Mouse (Mus musculus) hindbrain, embryonic 14.5 days (tissue): ENCODE data around the gene Lrp1. TPM values are rescaled to one million over a fixed set of nuclear protein-coding genes. Genes with fewer than 3 reads are reported as not detected.
A peak's percentile ranks its signal among the peaks of the same experiment; 100 is the strongest.

Source experiments
- ATAC-seq: fragments of 200-750 bp; cut with Nextera tagmentation; 2 replicates; pipeline ENCODE4 v1.8.0; 2017; ENCODE audit warnings: moderate number of reproducible peaks, mild to moderate bottlenecking, moderate TSS enrichment, moderate library complexity; ENCODE audit not compliant: low FRiP score
- DNase-seq: peaks from one replicate; pipeline ENCODE4 v3.0.0-alpha.2; 2015; ENCODE audit warnings: low spot score
- H3K27ac ChIP-seq: fragments of 300-500 bp; sonication (generic); 2 replicates; pipeline ENCODE4 v1.5.1; 2014; ENCODE audit warnings: mild to moderate bottlenecking, moderate library complexity
- H3K27me3 ChIP-seq: fragments of 300-500 bp; sonication (generic); 2 replicates; pipeline ENCODE4 v1.6.1; 2014; ENCODE audit warnings: mild to moderate bottlenecking, low read length, mixed read lengths; ENCODE audit not compliant: control insufficient read depth, insufficient read depth
- H3K36me3 ChIP-seq: fragments of 300-500 bp; sonication (generic); replicated peaks from 2 replicates; pipeline ENCODE4 v1.6.1; 2014; ENCODE audit not compliant: control insufficient read depth, insufficient read depth
- H3K4me1 ChIP-seq: fragments of 300-500 bp; sonication (generic); replicated peaks from 2 replicates; pipeline ENCODE4 v1.6.1; 2014; ENCODE audit warnings: antibody characterized with exemption, low read length, mixed read lengths; ENCODE audit not compliant: control insufficient read depth, insufficient read depth
- H3K4me2 ChIP-seq: fragments of 300-500 bp; sonication (generic); replicated peaks from 2 replicates; pipeline ENCODE4 v1.6.1; 2014; ENCODE audit warnings: mild to moderate bottlenecking, moderate library complexity
- H3K4me3 ChIP-seq: fragments of 300-500 bp; sonication (generic); replicated peaks from 2 replicates; pipeline ENCODE4 v1.5.1; 2014; ENCODE audit warnings: mild to moderate bottlenecking, low read length
- H3K9ac ChIP-seq: fragments of 300-500 bp; sonication (generic); 2 replicates; pipeline ENCODE4 v1.6.1; 2014
- H3K9me3 ChIP-seq: fragments of 300-500 bp; sonication (generic); 2 replicates; pipeline ENCODE4 v1.6.1; 2016; ENCODE audit warnings: low read length; ENCODE audit not compliant: control insufficient read depth
- WGBS: fragments of 180-500 bp; shearing (Covaris S2); extraction: QIAGEN DNeasy Blood & Tissue Kit; methylation state at CpG from one replicate; pipeline ENCODE4 v1.1.7; 2014; 5-methylcytosine and 5-hydroxymethylcytosine counted together
- polyA plus RNA-seq: library from polyadenylated mRNA; unstranded; fragments of >200 nt; fragmentation: Nextera tagmentation; extraction: Ambion mirVana; gene quantifications from 2 replicates; pipeline ENCODE4 v1.2.1, GENCODE M21; 2014

Gene Lrp1
- polyA plus RNA-seq, 1 experiment from 2014 or later, result 118 TPM

DNA sequence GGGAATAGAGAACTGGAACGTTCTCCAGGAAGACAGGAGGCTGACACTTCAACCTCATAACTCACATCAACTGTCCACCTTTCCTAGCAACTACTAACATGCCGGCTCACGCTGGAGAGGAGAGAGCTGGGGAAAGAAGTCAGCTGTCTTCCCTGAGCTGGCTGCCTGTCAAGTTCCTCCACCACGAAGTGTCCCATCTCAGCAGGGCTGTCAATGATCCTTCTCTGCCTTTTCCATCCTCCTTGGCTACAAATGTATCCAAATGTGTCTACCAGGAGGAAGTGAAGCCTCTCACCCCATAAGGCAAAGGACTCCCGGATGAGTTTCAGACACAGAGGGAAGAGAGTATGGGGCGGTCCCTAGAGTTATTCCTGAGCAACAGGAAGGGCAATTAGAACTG, 2.8 kb downstream of the Lrp1 start:
- no peaks in the 10 kb centered on the region for H3K27me3 ChIP-seq
- ATAC-seq (no peak), DNase-seq (no peak)
- H3K27ac ChIP-seq, result no peak overlapping the region
- peak overlapping the region; percentile 98 for H3K4me2 ChIP-seq
- H3K9ac ChIP-seq, result peak overlapping the region; percentile 84; the same call in 1 of the 2 replicates
- 44% methylated on average over 6 of the region's 6 CpGs for WGBS
- H3K9me3 ChIP-seq, result no peaks in the 10 kb centered on the region
- H3K4me3 ChIP-seq, result peak overlapping the region; percentile 92; the same call in 1 of the 2 replicates
- H3K36me3 ChIP-seq, result peaks cover 10% of the 10 kb centered on the region; the same call in 1 of the 2 replicates
- peaks cover 65% of the 10 kb centered on the region for H3K4me1 ChIP-seq

DNA sequence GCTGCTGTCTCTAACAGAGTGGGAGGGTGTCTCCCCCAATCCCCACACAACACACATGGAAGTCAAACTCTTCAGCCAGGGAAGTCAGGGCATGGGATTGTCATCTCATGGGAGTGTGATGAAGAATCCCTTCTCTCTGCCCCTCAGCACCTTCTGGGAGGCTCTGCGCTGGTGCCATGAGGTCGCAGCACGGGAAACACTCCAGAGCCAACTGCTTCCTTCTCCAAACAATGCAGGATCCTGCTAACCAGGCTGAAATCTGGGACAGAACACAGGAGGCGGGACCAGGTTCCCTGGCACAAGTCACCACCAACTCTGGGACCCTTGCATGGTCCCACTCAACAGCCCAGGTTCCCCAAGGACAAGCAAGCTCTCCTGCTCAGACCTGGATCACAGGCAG, 3.7 kb downstream of the Lrp1 start:
- Histone ChIP-seq H3K27me3 (no peaks in the 10 kb centered on the region), H3K4me2 (peak overlapping the region; percentile 98), H3K27ac (no peak overlapping the region), H3K9ac (peak overlapping the region; percentile 40; the same call in 1 of the 2 replicates), H3K4me1 (peaks cover 64% of the 10 kb centered on the region), H3K9me3 (no peaks in the 10 kb centered on the region), H3K36me3 (peaks cover 18% of the 10 kb centered on the region), H3K4me3 (no peak overlapping the region)
- WGBS, result 51% methylated on average over 4 of the region's 4 CpGs
- no peak for ATAC-seq
- DNase-seq, result no peak

DNA sequence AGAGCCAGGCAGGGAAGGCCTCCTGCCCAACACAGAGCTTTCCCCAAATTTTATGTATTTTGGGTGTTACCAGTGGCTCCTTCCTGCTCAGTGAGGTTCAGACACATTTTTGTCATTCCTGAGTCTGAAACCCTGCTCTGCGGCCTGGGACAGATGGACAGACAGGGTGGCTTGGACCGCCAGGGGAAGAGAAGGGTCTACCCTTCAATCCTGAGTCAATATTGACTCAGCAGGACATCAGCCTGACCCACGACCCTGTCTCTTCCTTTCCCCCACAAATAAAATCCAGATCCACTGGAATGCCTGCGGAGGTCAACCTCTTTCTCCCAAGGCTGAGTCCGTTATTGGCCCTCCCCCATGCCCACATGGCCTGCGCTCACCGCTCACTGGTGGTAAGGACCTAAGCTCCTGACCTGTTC, 4.7 kb downstream of the Lrp1 start:
- H3K9me3 ChIP-seq, result no peaks in the 10 kb centered on the region
- peak overlapping the region; percentile 98; the same call in 1 of the 2 replicates for H3K4me2 ChIP-seq
- H3K4me3 ChIP-seq, result no peak overlapping the region
- DNase-seq (no peak), ATAC-seq (no peak)
- H3K4me1 ChIP-seq, result peaks cover 57% of the 10 kb centered on the region
- H3K36me3 ChIP-seq, result peaks cover 28% of the 10 kb centered on the region
- no peak overlapping the region for H3K9ac ChIP-seq
- no peaks in the 10 kb centered on the region for H3K27me3 ChIP-seq
- WGBS, result 42% methylated on average over 7 of the region's 7 CpGs
- H3K27ac ChIP-seq, result no peak overlapping the region

DNA sequence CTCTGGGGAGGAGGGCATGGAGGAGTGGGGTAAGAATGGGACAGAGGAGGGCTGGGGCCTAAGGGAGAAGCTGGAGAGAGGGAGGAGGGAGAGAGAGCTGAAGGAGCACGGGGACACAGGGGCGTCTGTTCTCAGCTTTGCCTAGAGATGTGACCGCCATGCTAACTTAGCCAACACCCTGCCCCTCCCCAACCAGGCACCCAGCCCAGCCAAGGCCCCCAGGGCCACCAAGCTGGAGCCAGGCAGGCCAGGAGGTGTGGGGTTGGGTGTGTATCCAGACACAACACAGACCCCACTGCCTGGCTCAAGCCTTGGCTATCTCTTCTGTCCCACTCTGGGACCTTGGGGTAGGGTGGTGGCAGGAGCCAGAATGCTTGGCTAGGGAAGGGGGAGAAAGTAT, 5.4 kb downstream of the Lrp1 start:
- Histone ChIP-seq H3K27me3 (no peaks in the 10 kb centered on the region), H3K36me3 (peaks cover 33% of the 10 kb centered on the region), H3K4me1 (peaks cover 57% of the 10 kb centered on the region), H3K4me2 (no peak overlapping the region), H3K27ac (peak overlapping the region; percentile 18; the same call in 1 of the 2 replicates), H3K9ac (no peak overlapping the region), H3K4me3 (no peak overlapping the region), H3K9me3 (no peaks in the 10 kb centered on the region)
- ATAC-seq (no peak), DNase-seq (no peak)
- WGBS, result 62% methylated on average over 3 of the region's 3 CpGs

DNA sequence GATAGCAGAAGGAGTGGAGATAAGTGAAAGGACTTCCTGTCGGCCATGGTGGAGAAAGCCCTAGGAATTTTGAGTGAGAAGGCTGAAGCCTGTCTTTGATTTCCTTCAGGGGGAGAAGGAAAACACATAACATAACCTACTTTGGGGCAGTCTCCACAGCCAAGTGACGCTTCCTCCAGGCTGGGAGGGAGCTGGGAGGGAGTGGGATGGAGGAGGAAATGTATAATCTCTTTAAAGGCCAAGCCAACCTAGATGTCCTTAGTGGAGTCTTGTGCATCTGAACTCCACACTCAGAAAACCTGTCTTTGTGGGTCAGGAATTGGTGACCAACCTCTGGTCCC, 5.9 kb downstream of the Lrp1 start:
- WGBS, result 35% methylated on average over 2 of the region's 2 CpGs

DNA sequence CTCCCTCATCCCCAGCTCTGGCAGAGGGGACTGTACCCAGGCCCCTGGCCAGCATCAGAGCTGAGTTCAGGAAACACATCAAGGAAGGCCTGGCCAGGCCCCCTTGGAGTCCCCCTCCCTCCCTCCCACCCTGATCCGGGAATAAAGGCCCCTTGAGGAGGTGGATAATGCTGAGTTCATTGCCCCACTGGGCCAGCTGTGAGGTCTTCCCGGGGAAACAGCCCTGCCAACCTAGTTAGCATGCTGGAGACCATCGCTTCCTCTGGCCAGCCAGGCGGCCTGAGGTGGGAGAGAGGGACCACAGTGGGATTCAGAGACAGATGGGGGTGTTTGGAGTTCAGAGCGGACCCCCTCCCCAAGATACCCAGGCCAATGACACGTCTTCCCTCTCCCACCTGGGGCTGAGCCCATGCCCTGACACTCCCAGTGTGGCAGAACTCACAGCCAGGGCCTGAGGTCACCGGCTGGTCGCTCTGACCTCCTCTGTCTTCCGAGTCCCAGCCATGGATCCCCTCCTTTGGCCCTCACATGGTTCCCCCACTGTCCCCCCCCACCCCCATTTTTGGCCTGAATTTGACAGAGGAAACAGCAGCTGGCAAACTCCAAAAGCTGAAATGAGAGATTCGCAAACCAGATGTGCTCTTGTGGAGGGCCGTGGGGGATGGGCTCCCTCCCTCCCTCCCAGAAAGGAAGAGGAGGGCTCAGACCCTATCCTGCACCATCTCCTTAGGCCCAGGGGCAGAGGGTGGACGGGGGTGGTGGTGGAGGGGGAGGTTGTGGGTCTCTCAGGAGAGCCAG, 6.5 kb downstream of the Lrp1 start:
- DNase-seq, result no peak
- ATAC-seq, result peak; percentile 29; the same call in 1 of the 2 replicates
- Histone ChIP-seq H3K27ac (peak overlapping the region; percentile 52; the same call in 1 of the 2 replicates), H3K27me3 (no peaks in the 10 kb centered on the region), H3K4me2 (no peak overlapping the region; the same call in 1 of the 2 replicates), H3K4me1 (peaks cover 56% of the 10 kb centered on the region), H3K4me3 (no peak overlapping the region), H3K9me3 (no peaks in the 10 kb centered on the region), H3K36me3 (peaks cover 44% of the 10 kb centered on the region), H3K9ac (no peak overlapping the region)
- WGBS, result 27% methylated on average over 11 of the region's 12 CpGs

More for the DNA sequence above, 5.9 kb downstream of the Lrp1 start:
- ATAC-seq (no peak), DNase-seq (no peak)
- Histone ChIP-seq H3K9me3 (no peaks in the 10 kb centered on the region), H3K27me3 (no peaks in the 10 kb centered on the region), H3K9ac (no peak overlapping the region), H3K4me1 (peaks cover 57% of the 10 kb centered on the region), H3K27ac (0 out of 2 replicates have a peak overlapping the region, but pooled peaks have one; percentile 18), H3K4me2 (no peak overlapping the region), H3K36me3 (peaks cover 39% of the 10 kb centered on the region), H3K4me3 (no peak overlapping the region)

DNA sequence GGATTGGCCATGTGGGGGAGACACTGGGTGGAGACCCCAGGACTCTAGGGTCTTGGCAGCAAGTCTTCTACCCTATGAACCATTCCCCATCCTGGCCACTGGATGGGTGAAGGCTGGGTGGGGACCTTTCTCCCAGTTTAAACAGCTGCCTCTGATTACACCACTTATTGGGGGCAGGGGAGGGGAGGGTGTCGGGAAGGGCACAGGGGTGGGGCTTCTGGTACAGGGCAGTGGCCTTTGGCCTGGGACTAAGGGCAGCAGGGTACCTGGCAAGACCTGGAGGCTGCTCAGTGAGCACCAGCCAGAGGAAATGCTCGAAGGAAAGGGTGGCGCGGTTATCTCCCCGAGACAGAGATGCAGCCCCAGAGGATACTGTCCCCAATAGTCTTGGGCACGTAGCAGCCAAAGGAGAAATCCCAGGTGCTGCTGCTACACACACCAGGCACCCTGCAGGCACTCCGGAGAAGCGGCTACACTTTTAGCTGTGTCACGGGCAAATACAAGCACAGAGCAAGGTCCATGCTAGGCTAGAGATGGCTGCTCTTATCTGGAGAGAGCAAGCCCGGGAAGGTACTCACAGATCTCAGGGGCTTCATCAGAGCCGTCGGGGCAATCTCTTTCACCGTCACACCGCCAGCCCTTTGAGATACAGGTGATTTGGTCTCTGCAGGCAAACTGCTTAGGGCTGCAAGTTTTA, 8.7 kb downstream of the Lrp1 start:
- no peak overlapping the region for H3K4me2 ChIP-seq
- ATAC-seq (no peak), DNase-seq (no peak)
- H3K27ac ChIP-seq, result no peak overlapping the region
- WGBS, result 90% methylated on average over 14 of the region's 14 CpGs
- no peaks in the 10 kb centered on the region for H3K9me3 ChIP-seq
- H3K27me3 ChIP-seq, result no peaks in the 10 kb centered on the region
- no peak overlapping the region for H3K9ac ChIP-seq
- H3K4me1 ChIP-seq, result peaks cover 34% of the 10 kb centered on the region
- no peak overlapping the region for H3K4me3 ChIP-seq
- peaks cover 64% of the 10 kb centered on the region for H3K36me3 ChIP-seq

DNA sequence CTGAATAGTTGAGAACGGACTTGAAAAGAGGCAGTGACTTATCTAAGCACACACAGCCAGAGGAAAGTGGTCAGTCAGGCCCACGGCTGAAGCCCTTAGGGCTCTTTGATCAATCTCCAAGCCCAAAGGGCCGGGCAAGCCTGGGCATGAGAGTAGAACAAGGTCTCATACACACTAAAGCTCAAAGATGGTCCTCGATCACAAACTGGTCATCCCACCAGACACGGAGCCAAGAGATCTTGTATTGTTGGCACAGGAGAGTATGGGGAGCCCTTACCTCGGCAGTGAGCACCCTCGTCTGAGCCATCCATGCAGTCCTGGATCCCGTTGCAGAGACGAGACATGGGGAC, 10.9 kb downstream of the Lrp1 start:
- Histone ChIP-seq H3K4me3 (no peak overlapping the region), H3K36me3 (peaks cover 81% of the 10 kb centered on the region)
- 93% methylated on average over 9 of the region's 9 CpGs for WGBS

DNA sequence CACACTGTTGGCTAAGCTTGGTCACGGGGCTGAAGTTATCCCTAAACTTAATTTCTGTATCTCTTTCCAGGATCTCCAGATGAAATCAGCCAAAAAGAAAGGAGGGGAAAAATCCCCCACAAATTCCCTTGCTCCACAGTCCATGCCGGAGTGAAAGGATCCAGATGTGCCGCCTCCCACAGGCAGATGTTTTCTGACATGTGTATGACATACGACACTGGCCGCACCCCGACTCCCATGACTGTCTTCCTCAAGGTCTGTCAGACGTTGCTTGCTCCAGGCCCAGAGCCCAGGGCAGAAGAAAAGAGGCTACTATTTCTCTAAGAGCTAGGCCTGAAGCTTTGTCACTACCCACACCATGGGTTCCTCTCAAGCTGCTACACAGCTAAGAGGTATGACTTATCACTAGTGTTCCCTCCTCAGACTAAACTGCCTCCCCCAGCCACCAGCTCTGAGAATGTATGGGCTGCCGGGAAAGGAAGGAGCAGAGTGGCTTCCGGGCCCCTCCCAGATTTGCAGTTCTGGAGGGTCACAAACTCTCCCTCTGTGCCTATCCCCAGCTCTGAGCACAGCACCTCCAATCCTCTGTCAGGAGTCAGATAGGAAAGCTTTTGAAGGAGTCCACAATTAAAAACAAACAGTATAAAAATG, 11.4 kb downstream of the Lrp1 start:
- H3K27ac ChIP-seq, result no peak overlapping the region
- no peaks in the 10 kb centered on the region for H3K9me3 ChIP-seq
- peaks cover 8% of the 10 kb centered on the region for H3K4me1 ChIP-seq
- no peak overlapping the region for H3K9ac ChIP-seq
- WGBS, result 82% methylated on average over 9 of the region's 9 CpGs
- H3K27me3 ChIP-seq, result no peaks in the 10 kb centered on the region
- H3K4me2 ChIP-seq, result no peak overlapping the region
- DNase-seq, result no peak
- no peak for ATAC-seq
- H3K36me3 ChIP-seq, result peaks cover 86% of the 10 kb centered on the region
- H3K4me3 ChIP-seq, result no peak overlapping the region

More for the DNA sequence above, 10.9 kb downstream of the Lrp1 start:
- H3K9me3 ChIP-seq, result no peaks in the 10 kb centered on the region
- peaks cover 13% of the 10 kb centered on the region for H3K4me1 ChIP-seq
- no peaks in the 10 kb centered on the region for H3K27me3 ChIP-seq
- no peak for ATAC-seq
- H3K9ac ChIP-seq, result no peak overlapping the region
- H3K4me2 ChIP-seq, result no peak overlapping the region
- DNase-seq, result no peak
- H3K27ac ChIP-seq, result no peak overlapping the region
